Mouse (Mus musculus) forebrain, embryonic 16.5 days (tissue): Measurements from ENCODE around the gene Slc25a13. TPM values are rescaled to one million over a fixed set of nuclear protein-coding genes. Genes with fewer than 3 reads are reported as not detected.
"Not testable (repeated sequence)": the region's sequence is repeated elsewhere in the genome, so short reads cannot be mapped to it uniquely, and the experiment has no call there.

Experiments
- ATAC-seq: fragments of 200-750 bp; cut with Nextera tagmentation; 2 replicates; pipeline ENCODE4 v1.8.0; 2017; ENCODE audit warnings: mild to moderate bottlenecking, moderate library complexity
- H3K27ac ChIP-seq: fragments of 300-500 bp; sonication (generic); 2 replicates; pipeline ENCODE4 v1.5.1; 2014; ENCODE audit warnings: low read length, control low read depth
- H3K27me3 ChIP-seq: fragments of 300-500 bp; sonication (generic); replicated peaks from 2 replicates; pipeline ENCODE4 v1.6.1; 2014; ENCODE audit warnings: low read length; ENCODE audit not compliant: control insufficient read depth, insufficient read depth
- H3K36me3 ChIP-seq: fragments of 300-500 bp; sonication (generic); 2 replicates; pipeline ENCODE4 v1.6.1; 2014; ENCODE audit not compliant: control insufficient read depth, insufficient read depth
- H3K4me1 ChIP-seq: fragments of 300-500 bp; sonication (generic); replicated peaks from 2 replicates; pipeline ENCODE4 v1.6.1; 2014; ENCODE audit warnings: low read length; ENCODE audit not compliant: control insufficient read depth, insufficient read depth
- H3K4me2 ChIP-seq: fragments of 300-500 bp; sonication (generic); 2 replicates; pipeline ENCODE4 v1.6.1; 2014; ENCODE audit warnings: mild to moderate bottlenecking, low read length, control low read depth
- H3K4me3 ChIP-seq: fragments of 300-500 bp; sonication (generic); replicated peaks from 2 replicates; pipeline ENCODE4 v1.5.1; 2014; ENCODE audit warnings: mild to moderate bottlenecking, low read length, control low read depth
- H3K9ac ChIP-seq: fragments of 300-500 bp; sonication (generic); replicated peaks from 2 replicates; pipeline ENCODE4 v1.6.1; 2014; ENCODE audit warnings: low read depth, low read length, control low read depth
- H3K9me3 ChIP-seq: fragments of 300-500 bp; sonication (generic); 2 replicates; pipeline ENCODE4 v1.6.1; 2016; ENCODE audit warnings: low read length; ENCODE audit not compliant: control insufficient read depth
- WGBS: fragments of 180-500 bp; shearing (Covaris S2); extraction: QIAGEN DNeasy Blood & Tissue Kit; methylation state at CpG from one replicate; pipeline ENCODE4 v1.1.7; 2014; 5-methylcytosine and 5-hydroxymethylcytosine counted together
- polyA plus RNA-seq: library from polyadenylated mRNA; unstranded; fragments of >200 nt; fragmentation: Nextera tagmentation; extraction: Ambion mirVana; gene quantifications from 2 replicates; pipeline ENCODE4 v1.2.1, GENCODE M21; 2015

Slc25a13 gene
- polyA plus RNA-seq, 1 experiment from 2014 or later, result 7.9 TPM

GRCm38 (mm10) chr6:6207836-6208235 is 9.1 kb downstream of the Slc25a13 start:
- ATAC-seq, result no peak
- no peak overlapping the region for H3K9ac ChIP-seq
- H3K4me1 ChIP-seq, result no peaks in the 10 kb centered on the region
- H3K27ac ChIP-seq, result no peak overlapping the region
- H3K27me3 ChIP-seq, result no peaks in the 10 kb centered on the region
- H3K36me3 ChIP-seq, result no peaks in the 10 kb centered on the region
- WGBS, result 82% methylated on average over 3 of the region's 3 CpGs
- H3K4me2 ChIP-seq, result no peak overlapping the region
- H3K4me3 ChIP-seq, result no peak overlapping the region
- H3K9me3 ChIP-seq, result no peaks in the 10 kb centered on the region

GRCm38 (mm10) chr6:6207395-6207794 is 9.6 kb downstream of the Slc25a13 start:
- Histone ChIP-seq H3K27ac (no peak overlapping the region), H3K4me3 (no peak overlapping the region), H3K27me3 (no peaks in the 10 kb centered on the region), H3K9ac (no peak overlapping the region), H3K4me2 (no peak overlapping the region), H3K36me3 (no peaks in the 10 kb centered on the region), H3K9me3 (no peaks in the 10 kb centered on the region), H3K4me1 (no peaks in the 10 kb centered on the region)
- no peak for ATAC-seq
- 81% methylated on average over 1 of the region's 1 CpGs for WGBS

GRCm38 (mm10) chr6:6205599-6206165 is 11.3 kb downstream of the Slc25a13 start:
- Histone ChIP-seq H3K27ac (no peak overlapping the region), H3K4me1 (no peaks in the 10 kb centered on the region), H3K4me3 (no peak overlapping the region), H3K9me3 (no peaks in the 10 kb centered on the region), H3K36me3 (no peaks in the 10 kb centered on the region), H3K9ac (no peak overlapping the region), H3K27me3 (no peaks in the 10 kb centered on the region), H3K4me2 (no peak overlapping the region)
- 91% methylated on average over 3 of the region's 3 CpGs for WGBS
- ATAC-seq, result no peak

GRCm38 (mm10) chr6:6202451-6202850 is 14.5 kb downstream of the Slc25a13 start:
- Histone ChIP-seq H3K9me3 (no peaks in the 10 kb centered on the region), H3K36me3 (no peaks in the 10 kb centered on the region), H3K27ac (no peak overlapping the region), H3K27me3 (no peaks in the 10 kb centered on the region), H3K4me3 (no peak overlapping the region), H3K9ac (no peak overlapping the region), H3K4me1 (peaks cover 3% of the 10 kb centered on the region; the same call in 1 of the 2 replicates), H3K4me2 (no peak overlapping the region)
- no peak for ATAC-seq
- 91% methylated on average over 6 of the region's 6 CpGs for WGBS

- Histone ChIP-seq H3K27me3 (no peaks in the 10 kb centered on the region), H3K9ac (no peak overlapping the region), H3K4me2 (no peak overlapping the region), H3K27ac (no peak overlapping the region), H3K36me3 (no peaks in the 10 kb centered on the region), H3K4me3 (no peak overlapping the region), H3K9me3 (no peaks in the 10 kb centered on the region), H3K4me1 (peaks cover 5% of the 10 kb centered on the region; the same call in 1 of the 2 replicates)
- 91% methylated on average over 5 of the region's 5 CpGs for WGBS
- no peak for ATAC-seq
These were observed 15.0 kb downstream of the Slc25a13 start for GRCm38 (mm10) chr6:6201977-6202376.

GRCm38 (mm10) chr6:6199138-6199870 is 17.7 kb downstream of the Slc25a13 start:
- no peak overlapping the region for H3K4me2 ChIP-seq
- no peaks in the 10 kb centered on the region for H3K36me3 ChIP-seq
- no peak overlapping the region for H3K27ac ChIP-seq
- no peak overlapping the region for H3K4me3 ChIP-seq
- no peaks in the 10 kb centered on the region for H3K27me3 ChIP-seq
- ATAC-seq, result no peak; the same call in 1 of the 2 replicates
- H3K9ac ChIP-seq, result no peak overlapping the region
- H3K4me1 ChIP-seq, result peaks cover 5% of the 10 kb centered on the region; the same call in 1 of the 2 replicates
- WGBS, result 68% methylated on average over 10 of the region's 10 CpGs
- H3K9me3 ChIP-seq, result no peaks in the 10 kb centered on the region

- not testable (repeated sequence) for H3K4me2 ChIP-seq, H3K27ac ChIP-seq, H3K4me3 ChIP-seq, H3K4me1 ChIP-seq, H3K9me3 ChIP-seq, ATAC-seq, H3K9ac ChIP-seq, H3K27me3 ChIP-seq, H3K36me3 ChIP-seq
- WGBS, result 97% methylated on average over 3 of the region's 3 CpGs
These were observed 18.9 kb downstream of the Slc25a13 start for GRCm38 (mm10) chr6:6198056-6198455.

- peaks cover 5% of the 10 kb centered on the region; the same call in 1 of the 2 replicates for H3K4me1 ChIP-seq
- no peak overlapping the region for H3K4me3 ChIP-seq
- no peaks in the 10 kb centered on the region for H3K27me3 ChIP-seq
- no peak for ATAC-seq
- H3K27ac ChIP-seq, result no peak overlapping the region
- H3K4me2 ChIP-seq, result no peak overlapping the region
- no peaks in the 10 kb centered on the region for H3K9me3 ChIP-seq
- 73% methylated on average over 6 of the region's 6 CpGs for WGBS
- no peaks in the 10 kb centered on the region for H3K36me3 ChIP-seq
- H3K9ac ChIP-seq, result no peak overlapping the region
These were observed 19.6 kb downstream of the Slc25a13 start for GRCm38 (mm10) chr6:6197339-6197738.

GRCm38 (mm10) chr6:6196527-6196926 is 20.4 kb downstream of the Slc25a13 start:
- H3K4me2 ChIP-seq, result no peak overlapping the region
- H3K4me3 ChIP-seq, result no peak overlapping the region
- peaks cover 5% of the 10 kb centered on the region; the same call in 1 of the 2 replicates for H3K4me1 ChIP-seq
- no peak overlapping the region for H3K27ac ChIP-seq
- no peaks in the 10 kb centered on the region for H3K36me3 ChIP-seq
- H3K9ac ChIP-seq, result no peak overlapping the region
- 83% methylated on average over 4 of the region's 4 CpGs for WGBS
- H3K27me3 ChIP-seq, result no peaks in the 10 kb centered on the region
- no peak for ATAC-seq
- H3K9me3 ChIP-seq, result no peaks in the 10 kb centered on the region
